Mouse (Mus musculus): ENCODE results near the gene Trib2. TPM values are rescaled to one million over a fixed set of nuclear protein-coding genes. Genes with fewer than 3 reads are reported as not detected.
A peak's percentile ranks its signal among the peaks of the same experiment; 100 is the strongest.

Trib2 gene
- 10 to 100 TPM; 73.8 to 79.8 TPM for total RNA-seq (2021)

- peak; percentile 89 to 97 for DNase-seq (ENCODE audit: extremely low spot score in 1 of 2, low spot score in 2 of 2)
- intact Hi-C loops (cut with DNase I) = loop anchor here (2.0 to 10.0 kb wide), 2 partner anchors 568 to 692 kb away; no protein-coding TSS in a partner anchor
Observed at GRCm38 (mm10) chr12:15816740-15817178, at the start of gene Trib2. Trib2 (minus strand) TSS chr12:15816922.

GRCm38 (mm10) chr12:15858005-15858404, 41.3 kb upstream of the Trib2 start:
- no peak for DNase-seq (ENCODE audit: extremely low spot score in 1 of 2, low spot score in 2 of 2)
- intact Hi-C loops (cut with DNase I) = no loop called here

- intact Hi-C loops (cut with DNase I) = no loop called here
- DNase-seq (ENCODE audit: extremely low spot score in 1 of 2, low spot score in 2 of 2) = no peak
Observed at GRCm38 (mm10) chr12:15855891-15856290, 39.2 kb upstream of the Trib2 start.

- DNase-seq (ENCODE audit: extremely low spot score in 1 of 2, low spot score in 2 of 2) = peak; percentile 24
- intact Hi-C loops (cut with DNase I) = no loop called here
Observed at GRCm38 (mm10) chr12:15852781-15853180, 36.1 kb upstream of the Trib2 start.

GRCm38 (mm10) chr12:15852031-15852430, 35.3 kb upstream of the Trib2 start:
- intact Hi-C loops (cut with DNase I) = no loop called here

GRCm38 (mm10) chr12:15850441-15850895, 33.7 kb upstream of the Trib2 start:
- intact Hi-C loops (cut with DNase I) = no loop called here

More at GRCm38 (mm10) chr12:15852031-15852430, 35.3 kb upstream of the Trib2 start:
- no peak for DNase-seq (ENCODE audit: extremely low spot score in 1 of 2, low spot score in 2 of 2)

GRCm38 (mm10) chr12:15849861-15850294, 33.2 kb upstream of the Trib2 start:
- intact Hi-C loops (cut with DNase I) = no loop called here
- DNase-seq (ENCODE audit: extremely low spot score in 1 of 2, low spot score in 2 of 2) = peak in 1 of 2 experiments; percentile 18

More at GRCm38 (mm10) chr12:15850441-15850895, 33.7 kb upstream of the Trib2 start:
- DNase-seq (ENCODE audit: extremely low spot score in 1 of 2, low spot score in 2 of 2) = no peak

- intact Hi-C loops (cut with DNase I) = no loop called here
- DNase-seq (ENCODE audit: extremely low spot score in 1 of 2, low spot score in 2 of 2) = no peak
Observed at GRCm38 (mm10) chr12:15848391-15848790, 31.7 kb upstream of the Trib2 start.

- DNase-seq (ENCODE audit: extremely low spot score in 1 of 2, low spot score in 2 of 2) = no peak
- intact Hi-C loops (cut with DNase I) = no loop called here
Observed at GRCm38 (mm10) chr12:15844701-15845100, 28.0 kb upstream of the Trib2 start.

GRCm38 (mm10) chr12:15840864-15841557, 24.3 kb upstream of the Trib2 start:
- intact Hi-C loops (cut with DNase I) = no loop called here
- no peak for DNase-seq (ENCODE audit: extremely low spot score in 1 of 2, low spot score in 2 of 2)

- DNase-seq (ENCODE audit: extremely low spot score in 1 of 2, low spot score in 2 of 2) = no peak
- intact Hi-C loops (cut with DNase I) = no loop called here
Observed at GRCm38 (mm10) chr12:15838201-15838600, 21.5 kb upstream of the Trib2 start.

GRCm38 (mm10) chr12:15837566-15837965, 20.8 kb upstream of the Trib2 start:
- intact Hi-C loops (cut with DNase I) = no loop called here
- DNase-seq (ENCODE audit: extremely low spot score in 1 of 2, low spot score in 2 of 2) = no peak

GRCm38 (mm10) chr12:15832674-15833052, 15.9 kb upstream of the Trib2 start:
- intact Hi-C loops (cut with DNase I) = no loop called here
- no peak for DNase-seq (ENCODE audit: extremely low spot score in 1 of 2, low spot score in 2 of 2)

- DNase-seq (ENCODE audit: extremely low spot score in 1 of 2, low spot score in 2 of 2) = no peak
- intact Hi-C loops (cut with DNase I) = no loop called here
Observed at GRCm38 (mm10) chr12:15831941-15832673, 15.4 kb upstream of the Trib2 start.

GRCm38 (mm10) chr12:15830750-15831149, 14.0 kb upstream of the Trib2 start:
- intact Hi-C loops (cut with DNase I) = no loop called here
- DNase-seq (ENCODE audit: extremely low spot score in 1 of 2, low spot score in 2 of 2) = no peak

- no peak for DNase-seq (ENCODE audit: extremely low spot score in 1 of 2, low spot score in 2 of 2)
- intact Hi-C loops (cut with DNase I) = no loop called here
Observed at GRCm38 (mm10) chr12:15828815-15829398, 12.2 kb upstream of the Trib2 start.

- intact Hi-C loops (cut with DNase I) = no loop called here
- no peak for DNase-seq (ENCODE audit: extremely low spot score in 1 of 2, low spot score in 2 of 2)
Observed at GRCm38 (mm10) chr12:15821019-15821418, 4.3 kb upstream of the Trib2 start.

GRCm38 (mm10) chr12:15817365-15817764, 643 bp upstream of the Trib2 start:
- peak in 1 of 2 experiments; percentile 54 for DNase-seq (ENCODE audit: extremely low spot score in 1 of 2, low spot score in 2 of 2)
- intact Hi-C loops (cut with DNase I) = loop anchor here (2.0 to 10.0 kb wide), 2 partner anchors 567 to 691 kb away; no protein-coding TSS in a partner anchor

- peak in 1 of 2 experiments; percentile 71 for DNase-seq (ENCODE audit: extremely low spot score in 1 of 2, low spot score in 2 of 2)
- intact Hi-C loops (cut with DNase I) = loop anchor here (2.0 to 10.0 kb wide), 2 partner anchors 569 to 693 kb away; no protein-coding TSS in a partner anchor
Observed at GRCm38 (mm10) chr12:15816254-15816605, 492 bp downstream of the Trib2 start.

Measured in left cerebral cortex, postnatal 10 days (tissue).